Mouse (Mus musculus) limb, embryonic 13.5 days (tissue): Measurements from ENCODE around the gene Tmem273. TPM values are rescaled to one million over a fixed set of nuclear protein-coding genes. Genes with fewer than 3 reads are reported as not detected.

Source experiments
- polyA plus RNA-seq: library from polyadenylated mRNA; unstranded; fragments of >200 nt; fragmentation: Nextera tagmentation; extraction: Ambion mirVana; gene quantifications from 2 replicates; pipeline ENCODE4 v1.2.1, GENCODE M21; 2015

The Tmem273 gene
- polyA plus RNA-seq, 1 experiment from 2014 or later: 0.43 TPM

Other genes with a start within 250 kb of the Tmem273 start
- gene Prrxl1, start 186.6 kb upstream of the Tmem273 start, polyA plus RNA-seq: 0.31 and 0.64 TPM in 2 replicates
- 0.69 and 0.92 TPM in 2 replicates for gene 3425401B19Rik, start 100.7 kb upstream of the Tmem273 start, polyA plus RNA-seq
- gene Fam170b, start 48.0 kb downstream of the Tmem273 start, polyA plus RNA-seq: not detected in 2 replicates
- 16.2 and 17.1 TPM in 2 replicates for gene Vstm4, start 70.8 kb downstream of the Tmem273 start, polyA plus RNA-seq
- gene Lrrc18, start 205.4 kb downstream of the Tmem273 start, polyA plus RNA-seq: 0.37 and 0.41 TPM in 2 replicates